Mouse (Mus musculus): ENCODE results near the gene Rps7. TPM values are rescaled to one million over a fixed set of nuclear protein-coding genes. Genes with fewer than 3 reads are reported as not detected.
A peak's percentile ranks its signal among the peaks of the same experiment; 100 is the strongest.

Gene Rps7
- polyA plus RNA-seq, 1 experiment from 2014 or later: 656 TPM

GRCm38 (mm10) chr12:28635058-28635534 is 657 bp downstream of the Rps7 start:
- 2% methylated on average over 23 of the region's 23 CpGs for WGBS

GRCm38 (mm10) chr12:28628436-28628835 is 7.3 kb downstream of the Rps7 start:
- H3K4me3 ChIP-seq: no peak overlapping the region
- no peak overlapping the region for H3K27ac ChIP-seq
- H3K27me3 ChIP-seq (ENCODE audit: poor library complexity, severe bottlenecking): no peaks in the 10 kb centered on the region
- no peaks in the 10 kb centered on the region for H3K9me3 ChIP-seq
- H3K36me3 ChIP-seq (replicated peaks): peaks cover 63% of the 10 kb centered on the region
- peaks cover 7% of the 10 kb centered on the region for H3K4me1 ChIP-seq
- WGBS: 94% methylated on average over 2 of the region's 2 CpGs
- no peak for DNase-seq (ENCODE audit: extremely low spot score, low spot score)

More at GRCm38 (mm10) chr12:28635058-28635534, 657 bp downstream of the Rps7 start:
- H3K36me3 ChIP-seq (replicated peaks): peaks cover 47% of the 10 kb centered on the region
- H3K4me3 ChIP-seq: peak overlapping the region; percentile 92
- no peaks in the 10 kb centered on the region for H3K27me3 ChIP-seq (ENCODE audit: poor library complexity, severe bottlenecking)
- no peak for DNase-seq (ENCODE audit: extremely low spot score, low spot score)
- H3K9me3 ChIP-seq: no peaks in the 10 kb centered on the region
- peaks cover 22% of the 10 kb centered on the region for H3K4me1 ChIP-seq
- peak overlapping the region; percentile 99 for H3K27ac ChIP-seq

- Histone ChIP-seq H3K9me3 (no peaks in the 10 kb centered on the region), H3K27me3 (ENCODE audit: poor library complexity, severe bottlenecking) (no peaks in the 10 kb centered on the region), H3K4me3 (no peak overlapping the region), H3K4me1 (peaks cover under 1% of the 10 kb centered on the region), H3K36me3 (replicated peaks) (peaks cover 50% of the 10 kb centered on the region), H3K27ac (no peak overlapping the region)
- no peak for DNase-seq (ENCODE audit: extremely low spot score, low spot score)
- 72% methylated on average over 4 of the region's 4 CpGs for WGBS
These were observed 8.7 kb downstream of the Rps7 start for GRCm38 (mm10) chr12:28627092-28627491.

- H3K9me3 ChIP-seq: no peaks in the 10 kb centered on the region
- no peaks in the 10 kb centered on the region for H3K27me3 ChIP-seq (ENCODE audit: poor library complexity, severe bottlenecking)
- peaks cover 33% of the 10 kb centered on the region for H3K36me3 ChIP-seq (replicated peaks)
- 87% methylated on average over 7 of the region's 7 CpGs for WGBS
- H3K27ac ChIP-seq: no peak overlapping the region
- DNase-seq (ENCODE audit: extremely low spot score, low spot score): no peak
- H3K4me1 ChIP-seq: peaks cover 9% of the 10 kb centered on the region
- H3K4me3 ChIP-seq: no peak overlapping the region
These were observed 10.3 kb downstream of the Rps7 start for GRCm38 (mm10) chr12:28625407-28625806.

- DNase-seq (ENCODE audit: extremely low spot score, low spot score): no peak
- no peak overlapping the region for H3K27ac ChIP-seq
- H3K9me3 ChIP-seq: no peaks in the 10 kb centered on the region
- WGBS: 87% methylated on average over 2 of the region's 2 CpGs
- peaks cover 9% of the 10 kb centered on the region for H3K4me1 ChIP-seq
- peaks cover 21% of the 10 kb centered on the region for H3K36me3 ChIP-seq (replicated peaks)
- no peak overlapping the region for H3K4me3 ChIP-seq
- H3K27me3 ChIP-seq (ENCODE audit: poor library complexity, severe bottlenecking): no peaks in the 10 kb centered on the region
These were observed 11.5 kb downstream of the Rps7 start for GRCm38 (mm10) chr12:28624251-28624650.

- H3K27ac ChIP-seq: no peak within 1 kb of the TSS
- WGBS: 63% methylated on average over 5 of the region's 5 CpGs
- H3K36me3 ChIP-seq (replicated peaks): peaks cover 11% of the 10 kb centered on the region
- no peak for DNase-seq (ENCODE audit: extremely low spot score, low spot score)
- no peaks in the 10 kb centered on the region for H3K27me3 ChIP-seq (ENCODE audit: poor library complexity, severe bottlenecking)
- no peaks in the 10 kb centered on the region for H3K9me3 ChIP-seq
- H3K4me3 ChIP-seq: no peak within 1 kb of the TSS
- peaks cover 9% of the 10 kb centered on the region for H3K4me1 ChIP-seq
These were observed 12.6 kb downstream of the Rps7 start, which contains the start of gene Colec11 for GRCm38 (mm10) chr12:28623195-28623594. Gene Colec11, minus strand, starts transcription at chr12:28623377.

GRCm38 (mm10) chr12:28622641-28623040 is 13.1 kb downstream of the Rps7 start:
- Histone ChIP-seq H3K36me3 (replicated peaks) (0 out of 2 replicates have a peak, but pooled peaks cover 5% of the 10 kb centered on the region), H3K4me3 (no peak overlapping the region), H3K27ac (no peak overlapping the region), H3K27me3 (ENCODE audit: poor library complexity, severe bottlenecking) (no peaks in the 10 kb centered on the region), H3K4me1 (peaks cover 9% of the 10 kb centered on the region), H3K9me3 (no peaks in the 10 kb centered on the region)
- 83% methylated on average over 1 of the region's 1 CpGs for WGBS
- DNase-seq (ENCODE audit: extremely low spot score, low spot score): no peak

- H3K27ac ChIP-seq: no peak overlapping the region
- DNase-seq (ENCODE audit: extremely low spot score, low spot score): no peak
- H3K4me3 ChIP-seq: no peak overlapping the region
- H3K9me3 ChIP-seq: no peaks in the 10 kb centered on the region
- H3K27me3 ChIP-seq (ENCODE audit: poor library complexity, severe bottlenecking): no peaks in the 10 kb centered on the region
- H3K4me1 ChIP-seq: peaks cover 9% of the 10 kb centered on the region
- H3K36me3 ChIP-seq (replicated peaks): 0 out of 2 replicates have a peak, but pooled peaks cover under 1% of the 10 kb centered on the region
- 78% methylated on average over 5 of the region's 5 CpGs for WGBS
These were observed 13.6 kb downstream of the Rps7 start for GRCm38 (mm10) chr12:28622167-28622532.

GRCm38 (mm10) chr12:28621451-28622166 is 14.1 kb downstream of the Rps7 start:
- Histone ChIP-seq H3K27me3 (ENCODE audit: poor library complexity, severe bottlenecking) (no peaks in the 10 kb centered on the region), H3K4me1 (peaks cover 9% of the 10 kb centered on the region), H3K4me3 (no peak overlapping the region), H3K36me3 (replicated peaks) (no peaks in the 10 kb centered on the region), H3K27ac (no peak overlapping the region), H3K9me3 (no peaks in the 10 kb centered on the region)
- DNase-seq (ENCODE audit: extremely low spot score, low spot score): no peak
- 50% methylated on average over 7 of the region's 7 CpGs for WGBS

- no peak for DNase-seq (ENCODE audit: extremely low spot score, low spot score)
- Histone ChIP-seq H3K27me3 (ENCODE audit: poor library complexity, severe bottlenecking) (no peaks in the 10 kb centered on the region), H3K9me3 (no peaks in the 10 kb centered on the region), H3K27ac (no peak overlapping the region), H3K36me3 (replicated peaks) (no peaks in the 10 kb centered on the region), H3K4me3 (no peak overlapping the region), H3K4me1 (peaks cover 9% of the 10 kb centered on the region)
- WGBS: 76% methylated on average over 4 of the region's 4 CpGs
These were observed 18.5 kb downstream of the Rps7 start for GRCm38 (mm10) chr12:28617297-28617696.

- 82% methylated on average over 7 of the region's 7 CpGs for WGBS
- H3K9me3 ChIP-seq: no peaks in the 10 kb centered on the region
- no peak overlapping the region for H3K4me3 ChIP-seq
- H3K27me3 ChIP-seq (ENCODE audit: poor library complexity, severe bottlenecking): no peaks in the 10 kb centered on the region
- no peak for DNase-seq (ENCODE audit: extremely low spot score, low spot score)
- no peaks in the 10 kb centered on the region for H3K36me3 ChIP-seq (replicated peaks)
- no peak overlapping the region for H3K27ac ChIP-seq
- H3K4me1 ChIP-seq: no peaks in the 10 kb centered on the region
These were observed 21.4 kb downstream of the Rps7 start for GRCm38 (mm10) chr12:28614401-28614800.

- H3K27ac ChIP-seq: no peak overlapping the region
- H3K36me3 ChIP-seq (replicated peaks): no peaks in the 10 kb centered on the region
- no peaks in the 10 kb centered on the region for H3K9me3 ChIP-seq
- no peak for DNase-seq (ENCODE audit: extremely low spot score, low spot score)
- peaks cover 9% of the 10 kb centered on the region; the same call in 1 of the 2 replicates for H3K4me1 ChIP-seq
- no peak overlapping the region for H3K4me3 ChIP-seq
- no peaks in the 10 kb centered on the region for H3K27me3 ChIP-seq (ENCODE audit: poor library complexity, severe bottlenecking)
- WGBS: 86% methylated on average over 6 of the region's 6 CpGs
These were observed 23.4 kb downstream of the Rps7 start for GRCm38 (mm10) chr12:28612391-28612790.

GRCm38 (mm10) chr12:28607546-28608305 is 28.0 kb downstream of the Rps7 start:
- Histone ChIP-seq H3K27ac (no peak overlapping the region), H3K9me3 (no peaks in the 10 kb centered on the region), H3K4me3 (no peak overlapping the region), H3K4me1 (peaks cover 10% of the 10 kb centered on the region; the same call in 1 of the 2 replicates), H3K27me3 (ENCODE audit: poor library complexity, severe bottlenecking) (no peaks in the 10 kb centered on the region), H3K36me3 (replicated peaks) (no peaks in the 10 kb centered on the region)
- no peak for DNase-seq (ENCODE audit: extremely low spot score, low spot score)
- 71% methylated on average over 17 of the region's 17 CpGs for WGBS

Measured in forebrain, embryonic 10.5 days (tissue).